Mouse (Mus musculus) c-Kit-positive CD71-positive TER-119-negative erythroid progenitor cells, embryonic 14.5 days (primary cell): ENCODE measurements at regions not wholly inside any gene's neighbourhood (a gene's known extent, or its start where the extent isn't known, plus 50 kb on each side); places are given as distances from the start of the nearest gene placed in this dataset.

Experiments used
- DNase-seq: peaks from one replicate; pipeline ENCODE4 v3.0.0-alpha.2; 2013; ENCODE audit warnings: low read depth

GRCm38 (mm10) chr8:90192856-90193255 is 155.3 kb downstream of the Tox3 start:
- no peak for DNase-seq

GRCm38 (mm10) chr8:90182807-90183206 is 165.3 kb downstream of the Tox3 start:
- no peak for DNase-seq

GRCm38 (mm10) chr8:90176771-90177170 is 171.4 kb downstream of the Tox3 start:
- DNase-seq: no peak

GRCm38 (mm10) chr8:90176335-90176734 is 171.8 kb downstream of the Tox3 start:
- DNase-seq: no peak

- no peak for DNase-seq
These were observed 181.5 kb downstream of the Tox3 start for GRCm38 (mm10) chr8:90166639-90167038.

- no peak for DNase-seq
These were observed 196.7 kb downstream of the Tox3 start for GRCm38 (mm10) chr8:90151477-90151876.

- no peak for DNase-seq
These were observed 198.2 kb downstream of the Tox3 start for GRCm38 (mm10) chr8:90149903-90150302.

GRCm38 (mm10) chr8:90134626-90135025 is 213.5 kb downstream of the Tox3 start:
- no peak for DNase-seq

- DNase-seq: no peak
These were observed 217.4 kb downstream of the Tox3 start for GRCm38 (mm10) chr8:90130704-90131267.

- DNase-seq: no peak
These were observed 222.7 kb downstream of the Tox3 start for GRCm38 (mm10) chr8:90125426-90125825.

- DNase-seq: no peak
These were observed 225.0 kb downstream of the Tox3 start for GRCm38 (mm10) chr8:90123101-90123500.

- DNase-seq: no peak
These were observed 226.2 kb downstream of the Tox3 start for GRCm38 (mm10) chr8:90121935-90122334.

GRCm38 (mm10) chr8:90121017-90121416 is 227.1 kb downstream of the Tox3 start:
- no peak for DNase-seq

- DNase-seq: no peak
These were observed 232.7 kb downstream of the Tox3 start for GRCm38 (mm10) chr8:90115436-90115835.

GRCm38 (mm10) chr8:90100509-90100908 is 247.6 kb downstream of the Tox3 start:
- no peak for DNase-seq

GRCm38 (mm10) chr8:90082630-90083029 is 265.5 kb downstream of the Tox3 start:
- DNase-seq: no peak

GRCm38 (mm10) chr8:90076381-90076780 is 271.8 kb downstream of the Tox3 start:
- no peak for DNase-seq

GRCm38 (mm10) chr8:90075796-90076195 is 272.3 kb downstream of the Tox3 start:
- no peak for DNase-seq

GRCm38 (mm10) chr8:90070006-90070405 is 278.1 kb downstream of the Tox3 start:
- no peak for DNase-seq

GRCm38 (mm10) chr8:90069411-90069993 is 278.6 kb downstream of the Tox3 start:
- no peak for DNase-seq

- no peak for DNase-seq
These were observed 279.7 kb downstream of the Tox3 start for GRCm38 (mm10) chr8:90068441-90068840.

- DNase-seq: no peak
These were observed 283.8 kb downstream of the Tox3 start for GRCm38 (mm10) chr8:90064381-90064780.

GRCm38 (mm10) chr8:90063291-90063690 is 284.9 kb downstream of the Tox3 start:
- no peak for DNase-seq

- no peak for DNase-seq
These were observed 289.4 kb downstream of the Tox3 start for GRCm38 (mm10) chr8:90058631-90059166.
